Mouse (Mus musculus) CH12.LX (cell line): ENCODE results near the gene Enkur. TPM values are rescaled to one million over a fixed set of nuclear protein-coding genes. Genes with fewer than 3 reads are reported as not detected.

Experiments used
- DNase-seq: peaks from one replicate; pipeline ENCODE4 v3.0.0-alpha.2; 2013; ENCODE audit errors: extremely low read depth
- H3K27ac ChIP-seq: 2 replicates; pipeline ENCODE4 v1.5.1; 2012; ENCODE audit warnings: low read depth, mild to moderate bottlenecking, control low read depth, moderate library complexity; ENCODE audit not compliant: insufficient read depth
- H3K27me3 ChIP-seq: replicated peaks from 2 replicates; pipeline ENCODE3; 2012; ENCODE audit warnings: inconsistent platforms
- H3K36me3 ChIP-seq, 2 experiments: replicated peaks in 1 of 2; 2 replicates each; pipeline versions ENCODE3 to v1.6.1; 2012; ENCODE audit warnings: inconsistent platforms in 1 of 2, low read length in 1 of 2, mild to moderate bottlenecking in 1 of 2, mixed read lengths in 1 of 2, moderate library complexity in 1 of 2; ENCODE audit not compliant: control insufficient read depth in 1 of 2, insufficient read depth in 1 of 2
- H3K4me1 ChIP-seq, 2 experiments: 2 replicates each; pipeline ENCODE4 v1.6.1; 2012; ENCODE audit warnings: inconsistent platforms in 1 of 2, moderate library complexity in 1 of 2; ENCODE audit not compliant: insufficient read depth in 2 of 2, control insufficient read depth in 1 of 2
- H3K4me2 ChIP-seq: 2 replicates; pipeline ENCODE4 v1.6.1; 2012; ENCODE audit warnings: low read depth, mild to moderate bottlenecking, control low read depth; ENCODE audit not compliant: poor library complexity, insufficient read depth, severe bottlenecking
- H3K4me3 ChIP-seq, 3 experiments: fragments of 150-350 bp in 1 of 3; sonication (generic) in 1 of 3; replicated peaks in 1 of 3; 2 replicates each; pipeline versions ENCODE3 to v1.5.1; 2011 to 2012; ENCODE audit warnings: low read depth in 2 of 3, low read length in 2 of 3, mild to moderate bottlenecking in 2 of 3, moderate library complexity in 2 of 3, control low read depth in 1 of 3, improper control_type of control experiment in 1 of 3, inconsistent platforms in 1 of 3, mixed read lengths in 1 of 3; ENCODE audit not compliant: poor library complexity in 1 of 3
- H3K79me2 ChIP-seq: replicated peaks from 2 replicates; pipeline ENCODE4 v1.6.1; 2012; ENCODE audit warnings: mild to moderate bottlenecking, moderate library complexity; ENCODE audit not compliant: control insufficient read depth, poor library complexity, insufficient read depth, severe bottlenecking; ENCODE audit errors: extremely low read depth
- H3K9ac ChIP-seq: 2 replicates; pipeline ENCODE4 v1.6.1; 2012; ENCODE audit warnings: low read depth, mild to moderate bottlenecking, control low read depth, moderate library complexity; ENCODE audit not compliant: insufficient read depth
- H3K9me3 ChIP-seq: replicated peaks from 2 replicates; pipeline ENCODE3; 2012; ENCODE audit warnings: low read length, inconsistent platforms, mixed read lengths
- BHLHE40 ChIP-seq: IDR thresholded peaks from 2 replicates; pipeline ENCODE4 v1.6.1; 2011; ENCODE audit warnings: mild to moderate bottlenecking, low read depth, low read length, improper control_type of control experiment
- CHD1 ChIP-seq: IDR thresholded peaks from 2 replicates; pipeline ENCODE4 v1.6.1; 2012; ENCODE audit warnings: low read depth, low read length, improper control_type of control experiment, inconsistent platforms
- CTCF ChIP-seq, 2 experiments: IDR thresholded peaks in 1 of 2; conservative IDR thresholded peaks in 1 of 2; 2 replicates each; pipeline ENCODE4 v1.5.1; 2011 to 2012; ENCODE audit warnings: low read depth in 2 of 2, low read length in 2 of 2, improper control_type of control experiment in 1 of 2, inconsistent platforms in 1 of 2, mild to moderate bottlenecking in 1 of 2, moderate library complexity in 1 of 2
- E2F4 ChIP-seq: IDR thresholded peaks from 2 replicates; pipeline ENCODE4 v1.6.1; 2011; ENCODE audit warnings: low read depth, low read length, improper control_type of control experiment; ENCODE audit not compliant: insufficient replicate concordance
- ELF1 ChIP-seq: IDR thresholded peaks from 2 replicates; pipeline ENCODE4 v1.6.1; 2014; ENCODE audit warnings: low read depth, mild to moderate bottlenecking, inconsistent platforms, low read length, improper control_type of control experiment
- EP300 ChIP-seq: IDR thresholded peaks from 2 replicates; pipeline ENCODE4 v1.6.1; 2011; ENCODE audit warnings: low read length, improper control_type of control experiment
- ETS1 ChIP-seq: conservative IDR thresholded peaks from 2 replicates; pipeline ENCODE4 v1.6.1; 2012; ENCODE audit warnings: low read depth, mild to moderate bottlenecking, inconsistent platforms, low read length, improper control_type of control experiment, moderate library complexity
- IRF4 ChIP-seq: IDR thresholded peaks from 2 replicates; pipeline ENCODE4 v1.6.1; 2014; ENCODE audit warnings: low read depth, mild to moderate bottlenecking, inconsistent platforms, low read length, improper control_type of control experiment
- JUN ChIP-seq: IDR thresholded peaks from 2 replicates; pipeline ENCODE4 v1.6.1; 2011; ENCODE audit warnings: low read depth, mild to moderate bottlenecking, low read length, improper control_type of control experiment, moderate library complexity; ENCODE audit not compliant: insufficient read depth
- JUND ChIP-seq: conservative IDR thresholded peaks from 2 replicates; pipeline ENCODE4 v1.6.1; 2011; ENCODE audit warnings: low read depth, low read length, improper control_type of control experiment
- KAT2A ChIP-seq: IDR thresholded peaks from 2 replicates; pipeline ENCODE4 v1.6.1; 2012; ENCODE audit warnings: low read length, improper control_type of control experiment, inconsistent platforms; ENCODE audit not compliant: insufficient replicate concordance
- MAFK ChIP-seq: IDR thresholded peaks from 2 replicates; pipeline ENCODE4 v1.6.1; 2011; ENCODE audit warnings: low read length, improper control_type of control experiment; ENCODE audit not compliant: insufficient replicate concordance
- MAZ ChIP-seq: IDR thresholded peaks from 2 replicates; pipeline ENCODE4 v1.6.1; 2012; ENCODE audit warnings: low read depth, mild to moderate bottlenecking, inconsistent platforms, low read length, improper control_type of control experiment, moderate library complexity
- MEF2A ChIP-seq: IDR thresholded peaks from 2 replicates; pipeline ENCODE4 v1.6.1; 2014; ENCODE audit warnings: low read depth, mild to moderate bottlenecking, inconsistent platforms, low read length, improper control_type of control experiment, borderline replicate concordance
- MXI1 ChIP-seq: IDR thresholded peaks from 2 replicates; pipeline ENCODE4 v1.6.1; 2011; ENCODE audit warnings: mild to moderate bottlenecking, low read depth, low read length, improper control_type of control experiment
- NELFE ChIP-seq: IDR thresholded peaks from 2 replicates; pipeline ENCODE4 v1.6.1; 2011; ENCODE audit warnings: low read depth, low read length, improper control_type of control experiment
- NRF1 ChIP-seq: IDR thresholded peaks from 2 replicates; pipeline ENCODE4 v1.6.1; 2014; ENCODE audit warnings: low read depth, mild to moderate bottlenecking, inconsistent platforms, low read length, improper control_type of control experiment, moderate library complexity
- POLR2A ChIP-seq: IDR thresholded peaks from 2 replicates; pipeline ENCODE4 v1.6.1; 2011; ENCODE audit warnings: low read depth, mild to moderate bottlenecking, improper control_type of control experiment, low read length
- POLR2AphosphoS2 ChIP-seq: IDR thresholded peaks from 2 replicates; pipeline ENCODE4 v1.6.1; 2011; ENCODE audit warnings: low read depth, low read length, improper control_type of control experiment
- RAD21 ChIP-seq: IDR thresholded peaks from 2 replicates; pipeline ENCODE4 v1.6.1; 2011; ENCODE audit warnings: low read depth, mild to moderate bottlenecking, low read length, improper control_type of control experiment, moderate library complexity
- RCOR1 ChIP-seq: conservative IDR thresholded peaks from 2 replicates; pipeline ENCODE4 v1.6.1; 2012; ENCODE audit warnings: low read depth, mild to moderate bottlenecking, inconsistent platforms, low read length, improper control_type of control experiment
- SIN3A ChIP-seq: IDR thresholded peaks from 2 replicates; pipeline ENCODE4 v1.6.1; 2012; ENCODE audit warnings: low read length, improper control_type of control experiment, inconsistent platforms
- SMC3 ChIP-seq: IDR thresholded peaks from 2 replicates; pipeline ENCODE4 v1.6.1; 2011; ENCODE audit warnings: low read depth, low read length, improper control_type of control experiment
- TBP ChIP-seq: conservative IDR thresholded peaks from 2 replicates; pipeline ENCODE4 v1.6.1; 2011; ENCODE audit warnings: low read depth, low read length, improper control_type of control experiment
- TCF12 ChIP-seq: IDR thresholded peaks from 2 replicates; pipeline ENCODE4 v1.6.1; 2014; ENCODE audit warnings: low read depth, mild to moderate bottlenecking, inconsistent platforms, low read length, improper control_type of control experiment
- USF1 ChIP-seq: IDR thresholded peaks from 2 replicates; pipeline ENCODE4 v1.6.1; 2014; ENCODE audit warnings: low read depth, mild to moderate bottlenecking, inconsistent platforms, low read length, improper control_type of control experiment
- USF2 ChIP-seq: conservative IDR thresholded peaks from 2 replicates; pipeline ENCODE4 v1.6.1; 2011; ENCODE audit warnings: low read depth, low read length, improper control_type of control experiment
- ZC3H11A ChIP-seq: IDR thresholded peaks from 2 replicates; pipeline ENCODE4 v1.6.1; 2012; ENCODE audit warnings: low read depth, mild to moderate bottlenecking, inconsistent platforms, low read length, improper control_type of control experiment
- ZKSCAN1 ChIP-seq: IDR thresholded peaks from 2 replicates; pipeline ENCODE4 v1.6.1; 2012; ENCODE audit warnings: low read depth, inconsistent platforms, low read length, improper control_type of control experiment, borderline replicate concordance
- ZNF384 ChIP-seq: IDR thresholded peaks from 2 replicates; pipeline ENCODE4 v1.6.1; 2012; ENCODE audit warnings: low read depth, low read length, improper control_type of control experiment, inconsistent platforms
- dilution Hi-C: fragments of 300-500 bp; cut with MboI; formaldehyde crosslinking; loops from 2 replicates; pipeline ENCODE4 v1.14.3; 2020; ENCODE audit warnings: low sequenced_read_pairs; ENCODE audit not compliant: extremely low pct_unique_long_range_greater_than_20kb, extremely low pct_ligation_motif_present
- in situ Hi-C: fragments of 300-500 bp; cut with MboI; formaldehyde crosslinking; loops from 3 replicates; pipeline ENCODE4 v1.14.3; 2019; ENCODE audit warnings: low sequenced_read_pairs, low pct_ligation_motif_present, low pct_unique_long_range_greater_than_20kb, mixed read lengths
- polyA plus RNA-seq: library from polyadenylated mRNA; unstranded; fragments of >175 nt; gene quantifications from 2 replicates; pipeline ENCODE4 v1.2.1, GENCODE M21; 2012; ENCODE audit warnings: low read depth; ENCODE audit not compliant: insufficient read length
- total RNA-seq, 2 experiments: library from RNA; depleted of rRNA; stranded (reverse); fragments of 300-350 nt in 1 of 2; fragments of >200 nt in 1 of 2; gene quantifications; 2 replicates each; pipeline ENCODE4 v1.2.3; 2012 to 2014

Gene Enkur
- total and polyA plus RNA-seq, 3 experiments = 0.13 to 0.64 (median 0.39) TPM

DNA sequence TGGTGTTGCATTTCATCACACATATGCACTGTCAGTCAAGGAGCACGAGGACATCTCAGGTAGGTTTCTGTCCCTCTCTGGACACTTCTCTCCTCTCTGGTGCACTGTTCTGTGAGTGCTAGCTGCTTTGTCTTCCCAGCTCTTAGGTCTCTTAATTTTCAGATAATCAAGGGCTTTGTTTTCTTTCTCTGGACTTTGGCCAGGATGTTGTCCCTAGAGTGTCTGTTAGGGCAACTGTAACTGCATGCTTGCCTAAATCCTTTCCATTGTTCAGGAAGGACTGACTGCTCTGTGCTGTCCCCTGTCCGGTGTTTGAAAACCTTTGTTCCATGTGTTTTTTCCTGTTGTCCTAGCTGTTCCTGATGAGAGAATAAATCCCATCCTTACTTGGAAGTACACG, 6.1 kb downstream of the Enkur start:
- Histone ChIP-seq H3K4me3 (no peak overlapping the region), H3K27me3 (no peaks in the 10 kb centered on the region), H3K9ac (no peak overlapping the region), H3K4me1 (no peaks in the 10 kb centered on the region), H3K36me3 (no peaks in the 10 kb centered on the region), H3K9me3 (no peaks in the 10 kb centered on the region), H3K27ac (no peak overlapping the region), H3K4me2 (no peak overlapping the region), H3K79me2 (no peaks in the 10 kb centered on the region)
- dilution Hi-C loops = no loop called here
- in situ Hi-C loops = no loop called here
- TF ChIP-seq MXI1 = no peak
- TF ChIP-seq CTCF (conservative IDR thresholded peaks at IDR 0.05 in 1 of 2, IDR thresholded peaks at IDR 0.05 in 1 of 2; ENCODE audit: low read depth in 2 of 2, low read length in 2 of 2) = no peak
- no peak for TF ChIP-seq TCF12
- no peak for TF ChIP-seq ZKSCAN1
- no peak for TF ChIP-seq RAD21
- no peak for TF ChIP-seq JUND
- no peak for TF ChIP-seq SIN3A
- no peak for TF ChIP-seq SMC3
- TF ChIP-seq EP300 = no peak
- no peak for TF ChIP-seq BHLHE40
- TF ChIP-seq MEF2A = no peak
- no peak for TF ChIP-seq ZC3H11A
- no peak for TF ChIP-seq MAFK
- TF ChIP-seq USF2 = no peak
- no peak for TF ChIP-seq NELFE
- no peak for TF ChIP-seq IRF4
- TF ChIP-seq CHD1 = no peak
- no peak for TF ChIP-seq TBP
- TF ChIP-seq NRF1 = no peak
- no peak for DNase-seq

DNA sequence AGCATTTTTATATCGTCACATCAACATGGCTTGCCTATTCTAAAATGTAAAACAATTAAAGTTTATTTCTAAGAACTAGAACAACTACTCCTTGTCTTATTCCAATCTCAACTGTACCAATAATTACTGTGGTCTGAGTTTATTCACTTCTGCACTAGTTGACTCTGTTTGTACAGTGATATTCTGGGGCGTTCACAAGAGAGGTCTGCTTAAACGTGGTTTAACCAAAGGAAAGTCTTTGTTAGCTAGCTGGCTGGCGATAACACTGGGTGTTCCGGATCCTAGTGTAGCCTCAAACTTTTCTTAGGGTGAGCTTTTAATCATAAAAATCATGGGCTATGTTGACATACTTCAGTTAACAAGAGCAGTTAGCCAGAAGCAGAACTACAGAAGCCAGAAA, 9.9 kb downstream of the Enkur start:
- H3K9me3 ChIP-seq = no peaks in the 10 kb centered on the region
- dilution Hi-C loops = no loop called here

More for the DNA sequence above, 9.9 kb downstream of the Enkur start:
- no peak overlapping the region for H3K4me3 ChIP-seq
- no peaks in the 10 kb centered on the region for H3K36me3 ChIP-seq
- no peaks in the 10 kb centered on the region for H3K4me1 ChIP-seq
- H3K79me2 ChIP-seq = no peaks in the 10 kb centered on the region
- H3K27ac ChIP-seq = no peak overlapping the region
- no peaks in the 10 kb centered on the region for H3K27me3 ChIP-seq
- DNase-seq = no peak
- in situ Hi-C loops = no loop called here
- no peak for TF ChIP-seq POLR2A
- TF ChIP-seq KAT2A = no peak
- TF ChIP-seq ELF1 = no peak
- TF ChIP-seq RCOR1 = no peak
- TF ChIP-seq IRF4 = no peak
- TF ChIP-seq JUND = no peak
- TF ChIP-seq ETS1 = no peak
- no peak for TF ChIP-seq ZNF384
- TF ChIP-seq USF1 = no peak
- TF ChIP-seq MAZ = no peak
- no peak for TF ChIP-seq SMC3
- TF ChIP-seq JUN = no peak
- no peak for TF ChIP-seq POLR2AphosphoS2
- no peak for TF ChIP-seq E2F4
- TF ChIP-seq MEF2A = no peak
- TF ChIP-seq SIN3A = no peak
- TF ChIP-seq MAFK = no peak
- no peak overlapping the region for H3K9ac ChIP-seq
- H3K4me2 ChIP-seq = no peak overlapping the region
